Mouse (Mus musculus): Measurements from ENCODE around the gene Mllt1.

DNA sequence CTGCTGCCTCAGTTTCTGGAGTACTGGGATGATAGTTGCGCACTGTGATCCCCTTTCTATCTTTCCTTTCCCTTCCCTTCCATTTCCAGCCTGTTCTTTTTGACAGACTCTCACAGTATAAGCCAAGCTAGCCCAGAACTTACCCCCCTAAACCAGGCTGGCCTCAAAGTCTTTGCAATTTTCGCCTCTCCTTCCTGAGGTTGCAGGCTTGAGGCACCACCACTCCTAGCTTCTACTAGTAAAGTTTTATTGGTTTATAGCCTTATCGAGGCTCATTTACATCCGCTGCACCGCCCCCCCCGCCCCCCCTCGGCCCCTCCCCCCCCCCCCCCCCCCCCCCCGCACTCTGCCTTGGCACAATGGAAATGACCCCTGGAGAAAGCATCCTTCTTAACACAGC is 44.3 kb upstream of the Mllt1 start:
- TF ChIP-seq POLR2A (IDR thresholded peaks at IDR 0.05; ENCODE audit: low read depth, low read length) (no peak), CTCF (conservative IDR thresholded peaks at IDR 0.05 in 1 of 2, IDR thresholded peaks at IDR 0.05 in 1 of 2; ENCODE audit: low read depth in 2 of 2, low read length in 2 of 2) (no peak)
